Mouse (Mus musculus) kidney, embryonic 16.5 days (tissue): ENCODE results near the gene Mrtfa. TPM values are rescaled to one million over a fixed set of nuclear protein-coding genes. Genes with fewer than 3 reads are reported as not detected.

Experiments used
- ATAC-seq: fragments of 200-750 bp; cut with Nextera tagmentation; 2 replicates; pipeline ENCODE4 v1.8.0; 2017; ENCODE audit warnings: moderate TSS enrichment; ENCODE audit not compliant: low FRiP score, low TSS enrichment
- H3K27ac ChIP-seq: fragments of 300-500 bp; sonication (generic); 2 replicates; pipeline ENCODE4 v1.5.1; 2014; ENCODE audit warnings: low read length
- H3K27me3 ChIP-seq: fragments of 300-500 bp; sonication (generic); 2 replicates; pipeline ENCODE4 v1.6.1; 2014; ENCODE audit warnings: low read length, control low read depth, mixed read lengths; ENCODE audit not compliant: insufficient read depth
- H3K36me3 ChIP-seq: fragments of 300-500 bp; sonication (generic); 2 replicates; pipeline ENCODE4 v1.6.1; 2014; ENCODE audit warnings: low read length, control low read depth, mixed read lengths; ENCODE audit not compliant: insufficient read depth
- H3K4me1 ChIP-seq: fragments of 300-500 bp; sonication (generic); 2 replicates; pipeline ENCODE4 v1.6.1; 2014; ENCODE audit warnings: low read length, control low read depth, mixed read lengths; ENCODE audit not compliant: insufficient read depth
- H3K4me2 ChIP-seq: fragments of 300-500 bp; sonication (generic); replicated peaks from 2 replicates; pipeline ENCODE4 v1.6.1; 2014; ENCODE audit warnings: low read depth, low read length
- H3K4me3 ChIP-seq: fragments of 300-500 bp; sonication (generic); 2 replicates; pipeline ENCODE4 v1.5.1; 2014; ENCODE audit warnings: mild to moderate bottlenecking, low read length
- H3K9ac ChIP-seq: fragments of 300-500 bp; sonication (generic); replicated peaks from 2 replicates; pipeline ENCODE4 v1.6.1; 2014; ENCODE audit warnings: low read length
- H3K9me3 ChIP-seq: fragments of 300-500 bp; sonication (generic); 2 replicates; pipeline ENCODE4 v1.6.1; 2016; ENCODE audit warnings: low read length, control low read depth
- WGBS: fragments of 180-500 bp; shearing (Covaris S2); extraction: QIAGEN DNeasy Blood & Tissue Kit; methylation state at CpG from one replicate; pipeline ENCODE4 v1.1.7; 2014; 5-methylcytosine and 5-hydroxymethylcytosine counted together
- polyA plus RNA-seq: library from polyadenylated mRNA; unstranded; fragments of >200 nt; fragmentation: Nextera tagmentation; extraction: Ambion mirVana; gene quantifications from 2 replicates; pipeline ENCODE4 v1.2.1, GENCODE M21; 2015

Gene Mrtfa
- polyA plus RNA-seq, 1 experiment from 2014 or later = 22.6 TPM

GRCm38 (mm10) chr15:81052491-81052890 is 138.1 kb downstream of the Mrtfa start:
- Histone ChIP-seq H3K36me3 (no peaks in the 10 kb centered on the region), H3K9me3 (no peaks in the 10 kb centered on the region), H3K4me2 (no peak overlapping the region), H3K27me3 (no peaks in the 10 kb centered on the region), H3K4me3 (no peak overlapping the region), H3K27ac (no peak overlapping the region), H3K4me1 (peaks cover 6% of the 10 kb centered on the region; the same call in 1 of the 2 replicates), H3K9ac (no peak overlapping the region)
- WGBS = 94% methylated on average over 5 of the region's 5 CpGs
- ATAC-seq = no peak

GRCm38 (mm10) chr15:81050488-81050887 is 140.1 kb downstream of the Mrtfa start:
- ATAC-seq = no peak
- no peaks in the 10 kb centered on the region for H3K36me3 ChIP-seq
- H3K27me3 ChIP-seq = no peaks in the 10 kb centered on the region
- no peak overlapping the region for H3K27ac ChIP-seq
- H3K4me3 ChIP-seq = no peak overlapping the region
- H3K9me3 ChIP-seq = no peaks in the 10 kb centered on the region
- no peak overlapping the region for H3K4me2 ChIP-seq
- WGBS = 28% methylated on average over 3 of the region's 3 CpGs
- no peak overlapping the region for H3K9ac ChIP-seq
- H3K4me1 ChIP-seq = peaks cover 6% of the 10 kb centered on the region; the same call in 1 of the 2 replicates

GRCm38 (mm10) chr15:81049401-81050053 is 141.0 kb downstream of the Mrtfa start:
- Histone ChIP-seq H3K27ac (no peak overlapping the region), H3K36me3 (no peaks in the 10 kb centered on the region), H3K9ac (no peak overlapping the region), H3K4me3 (no peak overlapping the region), H3K4me2 (no peak overlapping the region), H3K4me1 (peaks cover 6% of the 10 kb centered on the region; the same call in 1 of the 2 replicates), H3K27me3 (no peaks in the 10 kb centered on the region), H3K9me3 (no peaks in the 10 kb centered on the region)
- ATAC-seq = no peak
- 69% methylated on average over 6 of the region's 6 CpGs for WGBS

GRCm38 (mm10) chr15:81047497-81047896 is 143.1 kb downstream of the Mrtfa start:
- H3K4me3 ChIP-seq = no peak overlapping the region
- WGBS = 42% methylated on average over 10 of the region's 10 CpGs

GRCm38 (mm10) chr15:81046061-81046460 is 144.5 kb downstream of the Mrtfa start:
- no peak overlapping the region for H3K4me3 ChIP-seq

More at GRCm38 (mm10) chr15:81047497-81047896, 143.1 kb downstream of the Mrtfa start:
- Histone ChIP-seq H3K27me3 (no peaks in the 10 kb centered on the region), H3K4me1 (peaks cover 20% of the 10 kb centered on the region), H3K9ac (no peak overlapping the region), H3K9me3 (no peaks in the 10 kb centered on the region), H3K36me3 (no peaks in the 10 kb centered on the region), H3K27ac (no peak overlapping the region), H3K4me2 (no peak overlapping the region)
- ATAC-seq = no peak

GRCm38 (mm10) chr15:81045336-81045735 is 145.2 kb downstream of the Mrtfa start:
- H3K9ac ChIP-seq = no peak overlapping the region

More at GRCm38 (mm10) chr15:81046061-81046460, 144.5 kb downstream of the Mrtfa start:
- Histone ChIP-seq H3K9me3 (no peaks in the 10 kb centered on the region), H3K27ac (no peak overlapping the region), H3K9ac (no peak overlapping the region), H3K27me3 (no peaks in the 10 kb centered on the region), H3K4me2 (no peak overlapping the region), H3K36me3 (no peaks in the 10 kb centered on the region), H3K4me1 (peaks cover 28% of the 10 kb centered on the region)
- WGBS = 89% methylated on average over 7 of the region's 7 CpGs
- no peak for ATAC-seq

GRCm38 (mm10) chr15:81044446-81044845 is 146.1 kb downstream of the Mrtfa start:
- Histone ChIP-seq H3K9ac (no peak overlapping the region), H3K9me3 (no peaks in the 10 kb centered on the region), H3K27me3 (no peaks in the 10 kb centered on the region), H3K36me3 (no peaks in the 10 kb centered on the region), H3K4me1 (peaks cover 22% of the 10 kb centered on the region), H3K27ac (no peak overlapping the region), H3K4me3 (no peak overlapping the region), H3K4me2 (no peak overlapping the region)
- ATAC-seq = no peak
- whole genome bisulfite sequencing = 87% methylated on average over 9 of the region's 9 CpGs

More at GRCm38 (mm10) chr15:81045336-81045735, 145.2 kb downstream of the Mrtfa start:
- H3K27me3 ChIP-seq = no peaks in the 10 kb centered on the region
- ATAC-seq = no peak
- no peak overlapping the region for H3K4me3 ChIP-seq
- H3K36me3 ChIP-seq = no peaks in the 10 kb centered on the region
- no peak overlapping the region for H3K27ac ChIP-seq
- H3K4me1 ChIP-seq = peaks cover 28% of the 10 kb centered on the region
- no peaks in the 10 kb centered on the region for H3K9me3 ChIP-seq
- 98% methylated on average over 4 of the region's 4 CpGs for WGBS
- H3K4me2 ChIP-seq = no peak overlapping the region

- H3K4me1 ChIP-seq = peaks cover 22% of the 10 kb centered on the region
- WGBS = 51% methylated on average over 13 of the region's 13 CpGs
- no peak overlapping the region for H3K4me2 ChIP-seq
- H3K27ac ChIP-seq = no peak overlapping the region
- H3K4me3 ChIP-seq = no peak overlapping the region
- no peaks in the 10 kb centered on the region for H3K27me3 ChIP-seq
- H3K9ac ChIP-seq = 0 out of 2 replicates have a peak overlapping the region, but pooled peaks have one; percentile 10
- no peaks in the 10 kb centered on the region for H3K36me3 ChIP-seq
- peak; percentile 67; the same call in 1 of the 2 replicates for ATAC-seq
- H3K9me3 ChIP-seq = no peaks in the 10 kb centered on the region
Observed at GRCm38 (mm10) chr15:81042276-81042931, 148.2 kb downstream of the Mrtfa start.

- no peaks in the 10 kb centered on the region for H3K9me3 ChIP-seq
- no peaks in the 10 kb centered on the region for H3K36me3 ChIP-seq
- H3K4me2 ChIP-seq = no peak overlapping the region
- H3K27me3 ChIP-seq = no peaks in the 10 kb centered on the region
- H3K27ac ChIP-seq = no peak overlapping the region
- H3K4me1 ChIP-seq = peaks cover 22% of the 10 kb centered on the region
- H3K4me3 ChIP-seq = no peak overlapping the region
- WGBS = 75% methylated on average over 4 of the region's 4 CpGs
- no peak for ATAC-seq
- H3K9ac ChIP-seq = 0 out of 2 replicates have a peak overlapping the region, but pooled peaks have one; percentile 26
Observed at GRCm38 (mm10) chr15:81041767-81042166, 148.8 kb downstream of the Mrtfa start.

- no peak for ATAC-seq
- no peak overlapping the region for H3K4me2 ChIP-seq
- H3K9me3 ChIP-seq = no peaks in the 10 kb centered on the region
- H3K36me3 ChIP-seq = no peaks in the 10 kb centered on the region
- WGBS = 86% methylated on average over 5 of the region's 5 CpGs
- no peak overlapping the region for H3K4me3 ChIP-seq
- H3K27ac ChIP-seq = no peak overlapping the region
- H3K4me1 ChIP-seq = peaks cover 36% of the 10 kb centered on the region
- H3K9ac ChIP-seq = no peak overlapping the region
- H3K27me3 ChIP-seq = no peaks in the 10 kb centered on the region
Observed at GRCm38 (mm10) chr15:81038419-81038818, 152.1 kb downstream of the Mrtfa start.
